Mouse (Mus musculus) intestine, embryonic 14.5 days (tissue): ENCODE measurements around the gene Nudt4. TPM values are rescaled to one million over a fixed set of nuclear protein-coding genes. Genes with fewer than 3 reads are reported as not detected.

Experiments used
- ATAC-seq: fragments of 200-750 bp; cut with Nextera tagmentation; replicated peaks from 2 replicates; pipeline ENCODE4 v1.8.0; 2017; ENCODE audit warnings: low read depth, moderate number of reproducible peaks, moderate TSS enrichment, moderate library complexity; ENCODE audit not compliant: low FRiP score, low TSS enrichment
- DNase-seq: peaks from one replicate; pipeline ENCODE4 v3.0.0-alpha.2; 2018; ENCODE audit warnings: low spot score
- H3K27ac ChIP-seq: fragments of 300-500 bp; sonication (generic); 2 replicates; pipeline ENCODE4 v1.5.1; 2014; ENCODE audit warnings: low read depth, mild to moderate bottlenecking, control low read depth
- H3K27me3 ChIP-seq: fragments of 300-500 bp; sonication (generic); replicated peaks from 2 replicates; pipeline ENCODE4 v1.6.1; 2014; ENCODE audit warnings: low read length, control low read depth; ENCODE audit not compliant: control insufficient read depth, insufficient read depth
- H3K36me3 ChIP-seq: fragments of 300-500 bp; sonication (generic); 2 replicates; pipeline ENCODE4 v1.6.1; 2014; ENCODE audit warnings: low read length, control low read depth; ENCODE audit not compliant: control insufficient read depth, insufficient read depth
- H3K4me1 ChIP-seq: fragments of 300-500 bp; sonication (generic); replicated peaks from 2 replicates; pipeline ENCODE4 v1.6.1; 2014; ENCODE audit warnings: low read length, control low read depth, mixed read lengths; ENCODE audit not compliant: control insufficient read depth, insufficient read depth
- H3K4me2 ChIP-seq: fragments of 300-500 bp; sonication (generic); 2 replicates; pipeline ENCODE4 v1.6.1; 2014; ENCODE audit warnings: low read length
- H3K4me3 ChIP-seq: fragments of 300-500 bp; sonication (generic); 2 replicates; pipeline ENCODE4 v1.5.1; 2014; ENCODE audit warnings: low read depth, low read length, control low read depth, mixed read lengths
- H3K9ac ChIP-seq: fragments of 300-500 bp; sonication (generic); 2 replicates; pipeline ENCODE4 v1.6.1; 2014; ENCODE audit warnings: mild to moderate bottlenecking, low read length
- H3K9me3 ChIP-seq: fragments of 300-500 bp; sonication (generic); 2 replicates; pipeline ENCODE4 v1.6.1; 2016; ENCODE audit warnings: low read length, control low read depth; ENCODE audit not compliant: control insufficient read depth
- WGBS: fragments of 180-500 bp; shearing (Covaris S2); extraction: QIAGEN DNeasy Blood & Tissue Kit; methylation state at CpG from one replicate; pipeline ENCODE4 v1.1.7; 2014; 5-methylcytosine and 5-hydroxymethylcytosine counted together
- polyA plus RNA-seq: library from polyadenylated mRNA; unstranded; fragments of >200 nt; fragmentation: Nextera tagmentation; extraction: Ambion mirVana; gene quantifications from 2 replicates; pipeline ENCODE4 v1.2.1, GENCODE M21; 2014

Nudt4 gene
- polyA plus RNA-seq, 1 experiment from 2014 or later: 71.3 TPM

DNA sequence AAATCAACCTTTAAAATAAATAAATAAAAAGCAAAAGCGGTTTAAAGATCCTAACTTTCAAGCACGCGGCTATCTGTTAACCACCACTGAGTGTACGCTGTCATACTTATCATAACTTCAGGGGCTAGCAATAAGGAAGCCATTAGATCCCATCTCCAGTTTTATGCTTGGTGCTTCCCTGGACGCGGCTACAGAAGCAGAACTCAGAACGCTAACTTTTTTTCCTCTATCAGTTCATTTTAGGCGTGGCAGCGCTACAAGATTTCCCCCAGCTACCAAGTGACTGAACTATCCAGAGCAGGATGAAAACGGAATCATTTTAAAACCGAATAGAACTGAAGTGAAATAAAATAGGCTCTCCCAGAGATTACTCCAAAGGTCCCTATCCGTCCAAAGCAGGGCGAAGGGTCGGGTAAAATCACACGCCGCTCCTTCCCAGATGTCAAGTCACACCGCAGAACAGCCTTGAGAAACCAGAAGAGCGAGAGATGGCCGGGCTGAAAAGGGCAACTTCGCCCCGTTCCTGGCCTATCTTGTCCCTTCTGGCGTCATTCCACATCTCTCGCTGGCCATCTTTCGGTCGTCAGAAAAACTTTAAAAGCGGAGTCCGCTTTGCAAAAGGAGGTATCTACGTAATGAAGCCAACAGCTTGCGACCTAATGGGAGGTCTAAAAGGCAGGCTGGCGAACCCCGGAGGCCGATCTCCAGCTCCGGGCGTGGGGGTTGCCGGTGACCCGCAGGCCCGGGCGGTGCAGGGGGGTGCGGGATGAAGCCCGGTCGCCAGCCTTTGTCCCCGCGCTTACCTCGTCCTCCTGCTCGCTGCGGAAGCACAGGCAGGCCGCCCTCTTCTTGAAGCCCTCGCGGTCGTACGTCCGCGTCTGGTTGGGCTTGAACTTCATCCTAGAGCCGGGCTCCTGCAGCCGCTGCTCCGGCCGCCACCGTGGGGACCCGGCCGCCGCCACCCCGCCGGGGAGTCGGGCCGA lies 796 bp downstream of the Nudt4 start:
- Histone ChIP-seq H3K4me3 (peak overlapping the region; percentile 71), H3K4me1 (peaks cover 18% of the 10 kb centered on the region; the same call in 1 of the 2 replicates), H3K36me3 (no peaks in the 10 kb centered on the region), H3K9me3 (no peaks in the 10 kb centered on the region), H3K27ac (peak overlapping the region; percentile 93), H3K4me2 (peak overlapping the region; percentile 56), H3K27me3 (no peaks in the 10 kb centered on the region), H3K9ac (peak overlapping the region; percentile 87)
- WGBS: 0% methylated on average over 58 of the region's 65 CpGs
- ATAC-seq: peak; percentile 58
- peak; percentile 82 for DNase-seq

DNA sequence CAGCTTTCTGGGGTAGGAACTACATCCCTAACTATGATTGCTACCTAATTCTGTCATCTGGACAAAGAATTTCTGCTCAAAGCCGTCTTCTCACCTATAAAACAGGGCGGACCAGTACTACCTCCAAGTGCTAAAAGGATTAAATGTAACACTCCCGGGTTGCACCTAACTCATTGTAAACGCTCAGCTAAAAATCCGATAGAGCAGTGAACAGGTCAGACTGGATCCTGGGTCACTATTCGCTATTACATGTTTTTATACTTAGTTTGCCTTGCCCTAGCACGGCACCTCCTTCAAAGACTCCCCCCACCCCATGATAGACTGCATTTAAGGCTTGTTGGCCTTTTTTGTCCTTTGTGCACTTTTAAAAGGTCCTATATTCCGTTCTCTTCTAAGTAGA lies 1.6 kb downstream of the Nudt4 start:
- no peak for DNase-seq
- 5% methylated on average over 8 of the region's 8 CpGs for WGBS

DNA sequence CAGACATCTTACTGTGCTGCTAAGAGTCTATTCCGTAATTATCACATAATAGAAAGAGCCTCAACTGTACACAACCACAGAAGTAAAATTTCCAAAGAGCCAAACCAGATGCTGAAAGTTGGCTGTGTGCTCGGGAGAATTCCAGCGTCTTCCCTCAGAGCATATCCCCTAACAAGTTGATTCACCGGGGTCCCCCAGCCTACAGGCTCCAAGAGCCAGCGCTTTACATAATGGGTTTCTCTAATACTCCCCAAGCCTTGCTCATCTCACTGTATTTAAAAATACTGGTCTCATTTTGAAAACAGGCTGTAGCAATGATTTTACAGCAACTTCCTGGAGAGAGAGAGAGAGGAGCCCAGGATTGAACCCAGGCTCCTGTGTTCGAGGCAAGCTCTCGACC lies 2.3 kb downstream of the Nudt4 start:
- H3K36me3 ChIP-seq: peaks cover 5% of the 10 kb centered on the region; the same call in 1 of the 2 replicates
- H3K4me3 ChIP-seq: peak overlapping the region; percentile 71
- no peaks in the 10 kb centered on the region for H3K9me3 ChIP-seq
- ATAC-seq (no peak), DNase-seq (no peak)
- H3K27me3 ChIP-seq: no peaks in the 10 kb centered on the region
- peaks cover 18% of the 10 kb centered on the region; the same call in 1 of the 2 replicates for H3K4me1 ChIP-seq
- H3K9ac ChIP-seq: peak overlapping the region; percentile 87; the same call in 1 of the 2 replicates
- no peak overlapping the region for H3K27ac ChIP-seq
- peak overlapping the region; percentile 56 for H3K4me2 ChIP-seq
- WGBS: 53% methylated on average over 7 of the region's 7 CpGs

More for the DNA sequence above, 1.6 kb downstream of the Nudt4 start:
- peaks cover 5% of the 10 kb centered on the region; the same call in 1 of the 2 replicates for H3K36me3 ChIP-seq
- H3K4me1 ChIP-seq: peaks cover 18% of the 10 kb centered on the region; the same call in 1 of the 2 replicates
- no peaks in the 10 kb centered on the region for H3K9me3 ChIP-seq
- H3K9ac ChIP-seq: peak overlapping the region; percentile 87
- H3K27ac ChIP-seq: no peak overlapping the region
- ATAC-seq: no peak
- no peaks in the 10 kb centered on the region for H3K27me3 ChIP-seq
- peak overlapping the region; percentile 56 for H3K4me2 ChIP-seq
- peak overlapping the region; percentile 71 for H3K4me3 ChIP-seq

DNA sequence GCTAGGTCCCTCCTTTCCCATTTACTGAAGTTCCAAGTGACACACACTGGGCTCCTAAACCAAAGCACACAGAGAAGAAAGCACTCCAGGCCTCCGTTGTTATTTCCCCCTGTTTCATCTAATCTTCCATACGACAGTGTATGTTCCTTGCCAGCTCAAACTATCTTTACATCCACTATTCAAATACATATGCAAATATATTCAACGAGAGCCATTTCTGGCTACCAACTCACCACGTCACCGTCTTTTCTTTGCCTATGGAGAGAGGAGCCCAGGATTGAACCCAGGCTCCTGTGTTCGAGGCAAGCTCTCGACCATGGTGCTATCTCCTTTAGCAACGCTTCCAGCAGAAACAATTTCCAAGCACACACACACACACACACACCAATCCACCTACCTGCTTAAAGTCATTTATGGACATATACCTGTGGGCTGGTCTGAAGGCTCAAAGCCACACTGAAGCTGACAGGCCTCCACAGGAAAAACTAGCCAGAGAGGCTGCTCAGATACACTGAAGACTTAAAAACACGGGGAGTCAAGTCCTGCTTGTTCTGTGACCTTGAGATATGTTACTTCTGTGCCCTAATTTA lies 3.5 kb downstream of the Nudt4 start:
- DNase-seq (no peak), ATAC-seq (no peak)
- Histone ChIP-seq H3K9ac (no peak overlapping the region), H3K36me3 (peaks cover 5% of the 10 kb centered on the region; the same call in 1 of the 2 replicates), H3K4me1 (peaks cover 16% of the 10 kb centered on the region; the same call in 1 of the 2 replicates), H3K4me3 (no peak overlapping the region), H3K9me3 (no peaks in the 10 kb centered on the region), H3K27me3 (no peaks in the 10 kb centered on the region), H3K4me2 (no peak overlapping the region), H3K27ac (no peak overlapping the region)
- WGBS: 84% methylated on average over 9 of the region's 9 CpGs

DNA sequence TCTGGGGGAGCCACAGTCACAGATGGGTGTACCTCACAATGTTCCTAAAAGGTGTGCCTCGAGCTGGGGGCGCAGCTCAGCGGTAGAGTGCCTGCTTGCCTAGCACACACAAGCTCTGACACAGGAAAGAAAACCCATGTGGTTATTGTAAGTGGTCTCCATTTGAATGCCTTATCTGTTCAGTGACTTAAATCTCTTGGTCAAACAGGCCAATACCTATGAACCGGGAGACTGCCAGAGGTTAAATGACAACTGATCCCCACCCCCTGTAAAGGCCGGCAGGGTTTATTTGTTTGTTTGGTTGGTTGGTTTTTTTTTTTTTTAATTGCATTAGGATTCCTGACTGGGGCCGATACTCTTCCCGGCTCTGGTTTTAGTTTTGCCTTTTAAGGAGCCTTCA lies 4.5 kb downstream of the Nudt4 start:
- no peak overlapping the region for H3K4me2 ChIP-seq
- no peak for ATAC-seq
- H3K9me3 ChIP-seq: no peaks in the 10 kb centered on the region
- WGBS: 73% methylated on average over 7 of the region's 7 CpGs
- H3K27me3 ChIP-seq: no peaks in the 10 kb centered on the region
- 0 out of 2 replicates have a peak, but pooled peaks cover 11% of the 10 kb centered on the region for H3K4me1 ChIP-seq
- H3K9ac ChIP-seq: no peak overlapping the region
- H3K27ac ChIP-seq: no peak overlapping the region
- H3K4me3 ChIP-seq: no peak overlapping the region
- DNase-seq: no peak
- peaks cover 5% of the 10 kb centered on the region; the same call in 1 of the 2 replicates for H3K36me3 ChIP-seq

DNA sequence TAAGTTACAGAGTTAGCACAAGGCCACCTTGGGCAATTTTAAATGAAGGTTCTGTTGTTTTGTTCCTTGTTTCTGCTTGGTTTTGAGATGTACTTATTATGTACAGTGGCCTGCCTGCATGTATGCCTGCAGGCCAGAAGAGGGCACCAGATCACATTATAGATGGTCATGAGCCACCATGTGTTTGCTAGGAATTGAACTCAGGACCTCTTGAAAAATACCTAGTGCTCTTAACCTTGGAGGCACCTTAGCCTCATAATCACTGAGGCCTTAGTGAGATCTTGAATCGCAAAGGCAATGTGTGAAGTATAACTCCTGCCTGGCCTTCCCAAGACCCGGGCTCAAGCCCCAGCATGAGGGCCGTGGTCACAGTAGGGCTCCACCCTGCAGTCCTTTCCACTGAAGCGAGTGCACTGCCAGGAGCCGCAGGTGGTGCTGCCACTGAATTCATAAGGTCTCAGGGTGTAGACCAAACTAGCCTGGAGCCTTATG lies 6.6 kb downstream of the Nudt4 start:
- H3K4me3 ChIP-seq: no peak overlapping the region
- no peaks in the 10 kb centered on the region for H3K9me3 ChIP-seq
- 91% methylated on average over 5 of the region's 5 CpGs for WGBS
- H3K9ac ChIP-seq: no peak overlapping the region
- no peak overlapping the region for H3K4me2 ChIP-seq
- DNase-seq: peak; percentile 51
- no peaks in the 10 kb centered on the region for H3K27me3 ChIP-seq
- 0 out of 2 replicates have a peak, but pooled peaks cover 11% of the 10 kb centered on the region for H3K4me1 ChIP-seq
- no peak overlapping the region for H3K27ac ChIP-seq
- peaks cover 5% of the 10 kb centered on the region; the same call in 1 of the 2 replicates for H3K36me3 ChIP-seq
- no peak for ATAC-seq

DNA sequence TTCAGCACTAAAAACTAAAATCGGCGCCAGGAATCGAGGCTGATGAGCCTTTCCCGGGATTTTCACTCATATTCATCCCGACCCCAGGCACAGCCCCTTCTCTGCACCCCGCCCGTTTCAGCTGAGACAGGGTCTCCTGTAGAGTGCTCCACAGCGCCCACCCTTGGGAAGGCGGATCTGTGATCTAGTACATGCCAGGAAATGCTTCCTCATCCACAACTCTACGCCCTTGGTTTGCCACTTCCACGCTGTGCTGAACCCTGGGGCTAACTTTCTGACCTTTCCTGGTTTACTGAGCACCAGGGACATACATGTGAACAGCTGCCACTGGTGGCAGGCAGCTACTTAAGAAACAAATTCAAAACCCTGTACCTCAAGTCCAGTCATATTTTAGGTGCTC lies 8.1 kb downstream of the Nudt4 start:
- Histone ChIP-seq H3K9me3 (no peaks in the 10 kb centered on the region), H3K4me2 (no peak overlapping the region), H3K27me3 (no peaks in the 10 kb centered on the region), H3K9ac (no peak overlapping the region), H3K4me3 (no peak overlapping the region), H3K27ac (no peak overlapping the region), H3K4me1 (no peaks in the 10 kb centered on the region), H3K36me3 (peaks cover 10% of the 10 kb centered on the region)
- ATAC-seq: no peak
- 85% methylated on average over 11 of the region's 11 CpGs for WGBS
- DNase-seq: no peak

DNA sequence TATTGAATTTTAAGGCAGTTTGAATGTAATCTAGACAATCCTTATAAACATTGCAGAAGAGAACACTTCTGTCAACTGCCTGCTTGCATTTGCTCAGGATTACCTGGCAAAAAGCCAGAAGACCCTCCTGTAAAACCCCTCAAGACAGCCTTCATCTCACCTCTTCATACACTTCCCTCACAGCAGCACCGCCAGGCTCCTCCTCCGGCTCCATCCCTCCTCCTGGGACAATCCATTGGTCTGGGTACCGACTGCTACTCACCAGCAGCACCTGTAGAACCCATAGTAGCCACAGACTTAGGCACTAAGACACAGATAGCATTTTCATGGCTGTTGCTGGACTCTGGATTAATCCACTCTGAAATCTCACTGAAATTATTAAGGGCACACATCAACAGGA lies 11.6 kb downstream of the Nudt4 start:
- Histone ChIP-seq H3K4me1 (no peaks in the 10 kb centered on the region), H3K4me2 (no peak overlapping the region), H3K9ac (no peak overlapping the region), H3K4me3 (no peak overlapping the region), H3K27me3 (no peaks in the 10 kb centered on the region), H3K36me3 (peaks cover 38% of the 10 kb centered on the region), H3K27ac (no peak overlapping the region), H3K9me3 (no peaks in the 10 kb centered on the region)
- ATAC-seq: no peak
- 55% methylated on average over 3 of the region's 3 CpGs for WGBS
- no peak for DNase-seq
